Mouse (Mus musculus) adrenal gland (tissue): ENCODE measurements at regions not wholly inside any gene's neighbourhood (a gene's known extent, or its start where the extent isn't known, plus 50 kb on each side); places are given as distances from the start of the nearest gene placed in this dataset.

Experiments used
- intact Hi-C: fragments of 180-260 bp; cut with DNase I; formaldehyde crosslinking; loops from one replicate; pipeline ENCODE4 v1.15.1; 2025

DNA sequence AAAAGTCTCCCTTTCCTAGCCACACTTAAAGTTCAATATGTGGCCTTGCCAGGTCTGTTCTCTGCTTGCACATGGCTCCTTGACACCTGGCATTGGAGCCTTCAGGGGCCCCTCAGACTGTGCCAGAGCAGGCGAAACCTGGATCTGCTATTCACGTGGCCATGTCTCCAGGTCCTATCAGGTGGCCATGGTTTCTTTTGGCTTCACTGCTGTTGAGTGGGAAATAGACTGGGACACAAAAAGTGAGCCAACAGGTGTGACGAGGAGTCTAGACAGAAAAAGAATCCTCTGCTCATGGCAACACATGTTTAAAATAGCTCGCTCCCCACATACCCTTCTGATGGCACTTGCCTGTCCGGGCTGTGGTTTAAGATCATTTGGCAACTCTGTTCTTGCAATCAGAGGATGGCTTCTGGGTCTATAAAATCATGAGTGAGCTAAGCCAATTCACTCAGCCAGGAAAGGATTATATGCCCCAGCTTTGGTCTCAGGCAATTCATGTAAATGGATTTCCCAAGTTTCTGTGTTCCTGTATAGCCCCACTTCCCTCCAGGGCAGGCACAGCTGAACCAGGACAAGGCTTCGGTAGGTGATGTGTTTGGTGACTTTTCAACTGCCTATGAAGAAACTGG, 309.0 kb upstream of the Slc30a5 start:
- intact Hi-C loops: no loop called here

GRCm38 (mm10) chr13:101129466-101129865, 296.2 kb upstream of the Slc30a5 start:
- intact Hi-C loops: no loop called here

DNA sequence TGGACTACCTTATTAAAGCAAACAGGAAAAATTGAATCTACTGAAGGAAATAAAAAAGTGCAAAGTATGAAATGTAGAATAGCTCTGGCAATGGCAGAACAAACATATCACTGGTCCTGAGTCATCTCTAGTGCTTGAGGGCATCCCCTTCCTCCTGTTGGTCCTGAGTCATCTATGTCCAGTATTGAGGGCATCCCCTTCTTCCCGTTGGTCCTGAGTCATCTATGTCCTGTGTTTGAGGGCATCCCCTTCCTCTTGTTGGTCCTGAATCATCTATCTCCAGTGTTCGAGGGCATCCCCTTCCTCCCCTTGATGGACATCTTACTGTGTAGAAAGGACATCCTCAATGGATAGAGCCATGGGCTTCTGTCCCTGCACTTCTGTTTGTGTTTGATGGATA, 294.6 kb upstream of the Slc30a5 start:
- intact Hi-C loops: no loop called here

- intact Hi-C loops: no loop called here
Measured at GRCm38 (mm10) chr13:101127262-101127661, 294.0 kb upstream of the Slc30a5 start.

DNA sequence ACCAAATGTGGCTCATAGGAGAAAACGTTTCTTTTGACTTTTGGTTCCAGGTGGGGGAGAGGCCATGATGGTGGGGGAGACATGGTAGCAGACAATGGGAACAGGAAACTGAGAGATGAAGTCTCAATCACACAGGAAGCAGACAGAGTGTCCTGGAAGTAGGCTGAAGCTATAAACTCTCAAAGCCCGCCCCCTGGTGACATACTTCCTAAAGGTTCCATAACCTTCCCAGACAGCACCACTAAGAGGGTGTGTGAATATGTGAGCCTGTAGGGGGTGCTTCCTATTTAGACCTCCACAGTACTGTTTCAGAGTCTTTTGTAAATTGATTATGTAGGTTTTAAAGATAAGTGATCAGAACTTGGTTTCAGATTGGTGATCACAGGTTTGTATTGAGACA, 284.1 kb upstream of the Slc30a5 start:
- intact Hi-C loops: no loop called here

DNA sequence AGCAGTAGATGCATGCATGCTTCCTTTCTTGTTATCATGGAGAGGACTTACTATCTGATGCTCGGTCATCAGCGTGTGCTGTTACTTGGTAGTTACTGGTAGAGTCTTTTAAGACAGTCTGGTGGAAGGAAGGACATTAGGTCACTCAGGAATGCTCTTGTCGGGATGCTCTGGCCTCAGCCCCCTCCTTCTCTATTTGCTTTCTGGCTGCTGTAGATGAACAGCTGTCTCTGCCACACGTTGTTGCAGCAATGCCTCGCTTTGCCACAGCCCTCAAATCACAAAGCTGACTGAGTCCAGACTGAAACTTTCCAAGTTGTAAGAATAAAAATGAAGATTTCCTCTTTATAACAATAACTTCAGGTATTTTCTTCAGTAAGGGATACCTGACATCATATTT, 282.1 kb upstream of the Slc30a5 start:
- intact Hi-C loops: no loop called here

- intact Hi-C loops: no loop called here
Measured at GRCm38 (mm10) chr13:101112176-101112575, 278.9 kb upstream of the Slc30a5 start.

- intact Hi-C loops: no loop called here
Measured at GRCm38 (mm10) chr13:101111773-101112172, 278.5 kb upstream of the Slc30a5 start.

GRCm38 (mm10) chr13:101100621-101101020, 267.4 kb upstream of the Slc30a5 start:
- intact Hi-C loops: no loop called here

DNA sequence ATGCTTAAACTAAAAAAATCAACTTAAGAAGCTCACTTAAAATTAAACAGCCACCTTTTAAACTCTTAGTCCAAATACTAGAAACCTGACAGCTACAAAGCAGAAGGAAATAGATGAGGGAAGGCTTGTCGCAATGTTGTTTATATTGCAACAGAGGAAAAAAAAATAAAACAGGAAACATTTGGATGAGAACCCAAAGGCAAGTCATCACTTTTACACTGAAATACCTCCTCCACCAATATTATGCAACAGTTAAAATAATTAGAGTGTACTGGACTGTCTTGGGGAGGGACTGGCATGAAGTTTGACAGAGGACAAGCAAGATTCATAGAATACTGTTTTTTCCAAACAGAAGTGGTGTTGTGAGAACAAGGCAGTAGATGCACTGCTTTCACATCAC, 263.6 kb upstream of the Slc30a5 start:
- intact Hi-C loops: no loop called here

- intact Hi-C loops: no loop called here
Measured at GRCm38 (mm10) chr13:101096221-101096620, 263.0 kb upstream of the Slc30a5 start.

DNA sequence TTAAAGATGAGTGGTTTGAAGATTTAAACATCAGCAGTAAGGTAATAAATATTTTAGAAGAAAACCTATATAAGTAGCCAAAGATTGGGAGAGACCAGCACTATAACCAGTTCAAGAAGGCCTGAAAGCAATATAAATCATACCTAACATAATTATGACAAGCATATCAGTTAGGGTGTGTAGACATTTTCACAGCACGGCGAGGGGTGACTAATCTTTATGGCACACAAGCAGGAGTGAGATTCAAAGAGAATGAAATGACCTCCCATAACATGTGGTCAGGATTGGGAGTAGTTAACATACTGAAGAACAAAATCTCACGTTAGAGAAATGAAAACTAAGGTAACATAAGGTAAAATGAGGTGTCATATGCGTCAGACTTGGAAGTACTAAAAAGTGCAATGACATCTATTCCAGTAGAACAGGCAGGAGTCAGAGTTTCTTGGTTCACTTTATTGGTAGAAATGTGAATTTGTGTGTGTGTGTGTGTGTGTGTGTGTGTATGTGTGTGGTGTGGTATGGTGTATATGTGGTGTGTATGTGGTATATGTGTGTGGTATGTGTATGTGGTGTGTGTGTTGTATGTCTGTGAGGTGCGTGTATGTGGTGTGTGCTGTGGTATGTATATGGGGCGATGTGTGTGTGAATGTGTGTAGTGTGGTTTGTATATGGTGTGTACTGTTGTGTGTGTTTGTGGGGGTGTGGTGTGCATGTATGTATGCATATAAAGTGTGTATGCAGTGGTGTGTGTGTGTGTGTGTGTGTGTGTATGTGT, 262.0 kb upstream of the Slc30a5 start:
- intact Hi-C loops: no loop called here

GRCm38 (mm10) chr13:101092743-101093131, 259.5 kb upstream of the Slc30a5 start:
- intact Hi-C loops: no loop called here

DNA sequence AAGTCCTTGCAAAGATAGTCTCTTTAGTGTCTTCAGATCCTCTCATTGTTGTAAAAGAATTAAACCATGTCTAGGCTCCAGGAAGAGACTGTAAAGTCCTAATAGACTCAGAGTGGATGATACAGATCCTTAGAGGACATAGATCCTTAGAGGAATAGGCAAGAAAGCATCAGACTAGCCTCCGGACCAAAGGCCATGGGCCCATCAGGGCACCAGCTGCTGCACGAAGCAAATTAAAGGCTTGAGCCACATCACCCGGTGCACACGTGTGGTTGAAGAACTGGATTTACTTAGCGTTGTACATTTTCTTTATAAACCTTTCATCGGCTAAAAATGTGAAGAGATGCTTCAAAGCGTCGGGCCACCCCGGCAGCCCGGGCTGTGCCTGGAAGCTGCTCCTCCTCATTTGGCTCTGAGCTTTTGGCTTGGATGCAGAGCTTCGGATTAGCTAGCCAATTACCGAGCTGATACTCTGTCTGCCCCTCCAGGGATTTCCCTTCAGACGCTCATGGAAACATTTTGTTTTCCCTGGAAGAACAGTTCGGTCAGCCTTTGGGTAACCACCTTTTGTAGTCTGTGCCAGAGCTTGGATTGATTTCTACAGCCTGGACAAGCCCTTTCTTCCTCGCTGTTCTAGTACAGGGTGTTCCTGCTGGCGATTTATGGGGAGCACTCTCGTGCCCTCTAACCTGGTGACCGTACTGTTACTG, 259.0 kb upstream of the Slc30a5 start:
- intact Hi-C loops: no loop called here

- intact Hi-C loops: no loop called here
Measured at GRCm38 (mm10) chr13:101085182-101085581, 252.0 kb upstream of the Slc30a5 start.

DNA sequence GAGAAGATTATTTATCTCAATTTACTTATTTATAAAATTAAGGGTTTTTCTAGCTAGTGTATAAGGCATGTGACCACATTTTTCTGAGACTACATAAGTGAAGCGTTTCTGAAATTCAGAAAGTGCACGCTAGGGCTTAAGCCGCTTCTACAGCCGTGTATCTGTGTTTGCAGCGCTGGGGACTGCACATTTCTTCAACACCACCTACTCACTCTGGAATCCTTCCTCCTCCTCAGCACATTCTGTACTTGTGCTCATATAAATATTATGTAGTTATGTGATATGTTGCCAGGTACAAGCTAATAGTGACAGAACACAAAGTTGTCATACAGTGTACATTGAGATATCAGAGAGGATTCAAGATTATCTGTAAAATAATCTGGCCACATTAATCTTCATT, 251.0 kb upstream of the Slc30a5 start:
- intact Hi-C loops: no loop called here

- intact Hi-C loops: no loop called here
Measured at GRCm38 (mm10) chr13:101083416-101083815, 250.2 kb upstream of the Slc30a5 start.

DNA sequence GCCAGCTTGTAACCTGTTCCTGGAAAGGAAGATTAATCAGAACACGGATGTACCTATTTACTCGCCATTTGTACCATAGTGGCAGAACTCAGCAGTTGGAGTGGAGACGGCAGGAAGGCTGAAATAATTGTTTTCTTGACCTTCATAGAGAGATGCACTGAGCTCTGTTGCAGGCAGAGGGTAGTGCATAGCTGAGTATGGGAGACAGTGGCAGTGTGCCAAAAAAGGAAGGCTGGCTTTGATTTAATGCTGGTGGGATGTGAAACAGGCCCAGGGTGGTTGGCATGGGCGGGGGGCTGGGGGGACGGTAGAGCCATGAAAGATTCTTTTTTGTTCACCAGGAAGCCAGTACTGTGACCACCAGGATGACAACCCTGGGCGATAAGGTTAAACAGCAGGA, 235.3 kb upstream of the Slc30a5 start:
- intact Hi-C loops: no loop called here

GRCm38 (mm10) chr13:101062582-101062981, 229.4 kb upstream of the Slc30a5 start:
- intact Hi-C loops: no loop called here

- intact Hi-C loops: no loop called here
Measured at GRCm38 (mm10) chr13:101061233-101062144, 228.3 kb upstream of the Slc30a5 start.

- intact Hi-C loops: no loop called here
Measured at GRCm38 (mm10) chr13:101049511-101049910, 216.3 kb upstream of the Slc30a5 start.
